In the genomic region with DNA sequence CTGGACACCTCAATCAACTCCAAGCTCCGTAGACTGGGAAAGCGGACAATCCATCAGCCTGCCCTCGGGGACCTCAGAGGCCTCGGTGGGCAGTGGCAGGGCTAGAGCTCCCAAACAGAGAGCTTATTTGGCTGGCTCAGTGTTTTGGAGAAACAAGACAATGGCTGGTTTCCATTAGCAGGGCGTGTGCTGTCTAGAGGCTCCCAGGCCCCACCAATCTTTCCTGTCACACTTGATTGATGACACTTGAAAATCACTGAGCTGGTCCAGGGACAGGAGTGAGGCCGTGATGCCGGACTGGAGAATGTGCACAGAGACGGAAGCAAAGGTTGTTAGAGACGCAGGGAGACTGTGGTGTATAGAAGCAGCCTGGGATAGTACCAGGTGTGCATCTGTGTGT, we compare ENCODE assay signal across 21 mouse cellular contexts.
DNase-seq lines count a peak whose midpoint lies in the region; ATAC-seq and TF ChIP-seq lines count a peak whose summit lies in the region.
"Had no signal": no experiment of that assay in that cellular context is flagged by ENCODE, and none has a peak within 500 bp of the region (broad histone marks: within the 10 kb centered on the region; RNA-seq: fewer than 3 reads in every experiment).

No protein-coding gene starts in this region.

- no peaks in the 10 kb centered on the region for H3K9me3 ChIP-seq in forebrain, embryonic 14.5 days (replicated peaks; ENCODE audit: control insufficient read depth, low read length)
- no peaks in the 10 kb centered on the region for H3K9me3 ChIP-seq in forebrain, embryonic 12.5 days
- H3K9me3 ChIP-seq in embryonic facial prominence, embryonic 11.5 days (replicated peaks; ENCODE audit: control insufficient read depth, low read length), result no peaks in the 10 kb centered on the region
- H3K9me3 ChIP-seq in limb, embryonic 14.5 days (ENCODE audit: control insufficient read depth, low read length), result no peaks in the 10 kb centered on the region
- H3K9me3 ChIP-seq: hindbrain, embryonic 15.5 days; liver, embryonic 12.5 days; neural tube, embryonic 12.5 days had no signal

- ATAC-seq in forebrain, embryonic 14.5 days, result no peak
- no peak for ATAC-seq in forebrain, embryonic 12.5 days (ENCODE audit: low FRiP score)
- 0 out of 2 replicates have a peak, but pooled peaks have one; percentile 29 for ATAC-seq in embryonic facial prominence, embryonic 11.5 days (replicated peaks; ENCODE audit: insufficient number of reproducible peaks, low FRiP score, low TSS enrichment, low read depth)
- no peak for ATAC-seq in limb, embryonic 14.5 days (ENCODE audit: low FRiP score, low read depth)
- no peak for ATAC-seq in erythroid progenitor cell, adult 5-6 weeks (replicated peaks; ENCODE audit: low FRiP score, poor library complexity, severe bottlenecking)
- ATAC-seq: activated CD4-positive, CD25-positive, alpha-beta regulatory T cell, adult 4 months; liver, embryonic 12.5 days had no signal

- H3K27ac ChIP-seq in forebrain, embryonic 14.5 days (ENCODE audit: low read depth, low read length), result no peak overlapping the region
- H3K27ac ChIP-seq in forebrain, embryonic 12.5 days, result no peak overlapping the region
- H3K27ac ChIP-seq in embryonic facial prominence, embryonic 11.5 days (replicated peaks; ENCODE audit: low read depth, low read length), result no peak overlapping the region
- no peak overlapping the region for H3K27ac ChIP-seq in limb, embryonic 14.5 days (replicated peaks; ENCODE audit: low read depth, low read length)
- H3K27ac ChIP-seq in layer of hippocampus, adult 2 months, result no peak overlapping the region
- H3K27ac ChIP-seq: hindbrain, embryonic 15.5 days; liver, embryonic 12.5 days; neural tube, embryonic 12.5 days had no signal

- 60% methylated on average over 9 of the region's 9 CpGs for WGBS in forebrain, embryonic 14.5 days
- WGBS in forebrain, embryonic 12.5 days, result 42% methylated on average over 9 of the region's 9 CpGs
- 16% methylated on average over 9 of the region's 9 CpGs for WGBS in embryonic facial prominence, embryonic 11.5 days
- WGBS in limb, embryonic 14.5 days, result 12% methylated on average over 9 of the region's 9 CpGs

- no peak overlapping the region for H3K4me2 ChIP-seq in forebrain, embryonic 14.5 days (ENCODE audit: low read length)
- no peak overlapping the region for H3K4me2 ChIP-seq in forebrain, embryonic 12.5 days
- no peak overlapping the region for H3K4me2 ChIP-seq in embryonic facial prominence, embryonic 11.5 days (ENCODE audit: low read depth, low read length)
- H3K4me2 ChIP-seq in limb, embryonic 14.5 days (replicated peaks; ENCODE audit: low read depth, low read length, severe bottlenecking), result no peak overlapping the region
- H3K4me2 ChIP-seq: hindbrain, embryonic 15.5 days; liver, embryonic 12.5 days; neural tube, embryonic 12.5 days had no signal

- no peak overlapping the region for H3K4me3 ChIP-seq in forebrain, embryonic 14.5 days (ENCODE audit: low read depth, low read length)
- H3K4me3 ChIP-seq in forebrain, embryonic 12.5 days (replicated peaks), result no peak overlapping the region
- no peak overlapping the region for H3K4me3 ChIP-seq in embryonic facial prominence, embryonic 11.5 days (ENCODE audit: low read depth, low read length)
- H3K4me3 ChIP-seq in limb, embryonic 14.5 days (replicated peaks; ENCODE audit: low read length), result no peak overlapping the region
- no peak overlapping the region for H3K4me3 ChIP-seq in layer of hippocampus, adult 2 months
- H3K4me3 ChIP-seq: hindbrain, embryonic 15.5 days; liver, embryonic 12.5 days; megakaryocyte, embryonic 14.5 days; neural tube, embryonic 12.5 days had no signal

- no peak for TF ChIP-seq POLR2A in brain, embryonic 14.5 days (IDR thresholded peaks at IDR 0.05; ENCODE audit: borderline replicate concordance, extremely low read depth, insufficient read depth, insufficient read length, poor library complexity, severe bottlenecking)
- TF ChIP-seq POLR2A in limb, embryonic 14.5 days (IDR thresholded peaks at IDR 0.05; ENCODE audit: borderline replicate concordance, extremely low read depth, insufficient read depth, insufficient read length), result no peak

- no peak for TF ChIP-seq CTCF in brain, embryonic 14.5 days (IDR thresholded peaks at IDR 0.05; ENCODE audit: borderline replicate concordance, extremely low read depth, insufficient read depth, insufficient read length)
- TF ChIP-seq CTCF in layer of hippocampus, adult 2 months (conservative IDR thresholded peaks at IDR 0.05), result no peak

- peak; percentile 2 for DNase-seq in forebrain, embryonic 14.5 days (ENCODE audit: low spot score)
- peak; percentile 19 for DNase-seq in brain, embryonic 14.5 days (ENCODE audit: low read depth)
- DNase-seq in embryonic facial prominence, embryonic 11.5 days (ENCODE audit: low spot score), result peak; percentile 49
- peak; percentile 3 for DNase-seq in limb, embryonic 14.5 days (ENCODE audit: low spot score)
- DNase-seq in layer of hippocampus, adult 2 months (ENCODE audit: low spot score in 2 of 2), result no peak
- no peak for DNase-seq in frontal cortex, adult 2 months (ENCODE audit: extremely low spot score in 1 of 2, low spot score in 1 of 2)
- DNase-seq: adrenal gland, postnatal 10 days; cerebellum, adult 9-11 months; gastrocnemius, postnatal 25 days; kidney, adult 18-20 months; kidney, postnatal 10 days; left cerebral cortex, postnatal 4 days; lung, adult 2 months; thymus, adult 2 months had no signal

- no peak overlapping the region for H3K9ac ChIP-seq in forebrain, embryonic 14.5 days (ENCODE audit: low read length)
- H3K9ac ChIP-seq in forebrain, embryonic 12.5 days, result no peak overlapping the region
- H3K9ac ChIP-seq in embryonic facial prominence, embryonic 11.5 days (replicated peaks; ENCODE audit: low read length), result no peak overlapping the region
- no peak overlapping the region for H3K9ac ChIP-seq in limb, embryonic 14.5 days (ENCODE audit: low read depth, low read length, severe bottlenecking)
- H3K9ac ChIP-seq: hindbrain, embryonic 15.5 days; liver, embryonic 12.5 days; neural tube, embryonic 12.5 days had no signal

- H3K27me3 ChIP-seq in forebrain, embryonic 14.5 days (replicated peaks; ENCODE audit: control insufficient read depth, insufficient read depth, low read length), result no peaks in the 10 kb centered on the region
- no peaks in the 10 kb centered on the region for H3K27me3 ChIP-seq in forebrain, embryonic 12.5 days
- no peaks in the 10 kb centered on the region for H3K27me3 ChIP-seq in embryonic facial prominence, embryonic 11.5 days (ENCODE audit: control insufficient read depth, insufficient read depth, low read length)
- H3K27me3 ChIP-seq in limb, embryonic 14.5 days (ENCODE audit: control insufficient read depth, insufficient read depth, low read length), result no peaks in the 10 kb centered on the region
- H3K27me3 ChIP-seq: hindbrain, embryonic 15.5 days; liver, embryonic 12.5 days; megakaryocyte, embryonic 14.5 days; neural tube, embryonic 12.5 days had no signal

- H3K36me3 ChIP-seq in forebrain, embryonic 14.5 days (ENCODE audit: control insufficient read depth, insufficient read depth, low read length), result no peaks in the 10 kb centered on the region
- H3K36me3 ChIP-seq in forebrain, embryonic 12.5 days (replicated peaks), result no peaks in the 10 kb centered on the region
- no peaks in the 10 kb centered on the region for H3K36me3 ChIP-seq in embryonic facial prominence, embryonic 11.5 days (replicated peaks; ENCODE audit: control insufficient read depth, insufficient read depth, low read depth, low read length)
- no peaks in the 10 kb centered on the region for H3K36me3 ChIP-seq in limb, embryonic 14.5 days (ENCODE audit: control insufficient read depth, insufficient read depth, low read length)
- H3K36me3 ChIP-seq: hindbrain, embryonic 15.5 days; liver, embryonic 12.5 days; neural tube, embryonic 12.5 days had no signal

- H3K4me1 ChIP-seq in forebrain, embryonic 14.5 days (ENCODE audit: control insufficient read depth, insufficient read depth, low read length), result no peaks in the 10 kb centered on the region
- peaks cover 11% of the 10 kb centered on the region for H3K4me1 ChIP-seq in forebrain, embryonic 12.5 days
- H3K4me1 ChIP-seq in embryonic facial prominence, embryonic 11.5 days (ENCODE audit: control insufficient read depth, insufficient read depth, low read length), result no peaks in the 10 kb centered on the region
- no peaks in the 10 kb centered on the region for H3K4me1 ChIP-seq in limb, embryonic 14.5 days (ENCODE audit: control insufficient read depth, insufficient read depth, low read length)
- H3K4me1 ChIP-seq: liver, embryonic 12.5 days; megakaryocyte, embryonic 14.5 days had no signal

Comparison
In these comparisons a context has a peak if more than half of its experiments do, and no peak if none do; other contexts are left out.
1. DNase-seq: peak in forebrain, embryonic 14.5 days (single experiment), brain, embryonic 14.5 days (single experiment), embryonic facial prominence, embryonic 11.5 days (single experiment) and limb, embryonic 14.5 days (single experiment); none in layer of hippocampus, adult 2 months (0 of 2) and frontal cortex, adult 2 months (0 of 2).